Mouse (Mus musculus) forebrain, embryonic 11.5 days (tissue): ENCODE data around the gene P2ry12. TPM values are rescaled to one million over a fixed set of nuclear protein-coding genes. Genes with fewer than 3 reads are reported as not detected.

Experiments
- ATAC-seq: fragments of 200-750 bp; cut with Nextera tagmentation; replicated peaks from 2 replicates; pipeline ENCODE4 v1.8.0; 2017; ENCODE audit warnings: moderate TSS enrichment; ENCODE audit not compliant: low FRiP score
- DNase-seq: peaks from one replicate; pipeline ENCODE4 v3.0.0-alpha.2; 2017; ENCODE audit warnings: low spot score
- H3K27ac ChIP-seq: fragments of 300-500 bp; sonication (generic); 2 replicates; pipeline ENCODE4 v1.5.1; 2014; ENCODE audit warnings: low read depth, low read length
- H3K27me3 ChIP-seq: fragments of 300-500 bp; sonication (generic); 2 replicates; pipeline ENCODE4 v1.6.1; 2014; ENCODE audit warnings: mild to moderate bottlenecking, low read length, mixed read lengths; ENCODE audit not compliant: control insufficient read depth, insufficient read depth
- H3K36me3 ChIP-seq: fragments of 300-500 bp; sonication (generic); 2 replicates; pipeline ENCODE4 v1.6.1; 2014; ENCODE audit warnings: mild to moderate bottlenecking, low read length, moderate library complexity, mixed read lengths; ENCODE audit not compliant: control insufficient read depth, insufficient read depth
- H3K4me1 ChIP-seq: fragments of 300-500 bp; sonication (generic); replicated peaks from 2 replicates; pipeline ENCODE4 v1.6.1; 2014; ENCODE audit warnings: low read length, mixed read lengths; ENCODE audit not compliant: control insufficient read depth, insufficient read depth
- H3K4me2 ChIP-seq: fragments of 300-500 bp; sonication (generic); 2 replicates; pipeline ENCODE4 v1.6.1; 2014; ENCODE audit warnings: low read depth, mild to moderate bottlenecking, low read length, moderate library complexity, mixed read lengths; ENCODE audit not compliant: severe bottlenecking
- H3K4me3 ChIP-seq: fragments of 300-500 bp; sonication (generic); 2 replicates; pipeline ENCODE4 v1.5.1; 2014; ENCODE audit warnings: low read depth, low read length
- H3K9ac ChIP-seq: fragments of 300-500 bp; sonication (generic); 2 replicates; pipeline ENCODE4 v1.6.1; 2014; ENCODE audit warnings: low read length
- H3K9me3 ChIP-seq: fragments of 300-500 bp; sonication (generic); 2 replicates; pipeline ENCODE4 v1.6.1; 2016; ENCODE audit warnings: low read length, mixed read lengths; ENCODE audit not compliant: control insufficient read depth
- WGBS: fragments of 180-500 bp; shearing (Covaris S2); extraction: QIAGEN DNeasy Blood & Tissue Kit; methylation state at CpG from one replicate; pipeline ENCODE4 v1.1.7; 2014; 5-methylcytosine and 5-hydroxymethylcytosine counted together
- polyA plus RNA-seq: library from polyadenylated mRNA; unstranded; fragments of >200 nt; fragmentation: Nextera tagmentation; extraction: Ambion mirVana; gene quantifications from 2 replicates; pipeline ENCODE4 v1.2.1, GENCODE M21; 2014

The P2ry12 gene
- polyA plus RNA-seq, 1 experiment from 2014 or later, result 2.0 TPM

DNA sequence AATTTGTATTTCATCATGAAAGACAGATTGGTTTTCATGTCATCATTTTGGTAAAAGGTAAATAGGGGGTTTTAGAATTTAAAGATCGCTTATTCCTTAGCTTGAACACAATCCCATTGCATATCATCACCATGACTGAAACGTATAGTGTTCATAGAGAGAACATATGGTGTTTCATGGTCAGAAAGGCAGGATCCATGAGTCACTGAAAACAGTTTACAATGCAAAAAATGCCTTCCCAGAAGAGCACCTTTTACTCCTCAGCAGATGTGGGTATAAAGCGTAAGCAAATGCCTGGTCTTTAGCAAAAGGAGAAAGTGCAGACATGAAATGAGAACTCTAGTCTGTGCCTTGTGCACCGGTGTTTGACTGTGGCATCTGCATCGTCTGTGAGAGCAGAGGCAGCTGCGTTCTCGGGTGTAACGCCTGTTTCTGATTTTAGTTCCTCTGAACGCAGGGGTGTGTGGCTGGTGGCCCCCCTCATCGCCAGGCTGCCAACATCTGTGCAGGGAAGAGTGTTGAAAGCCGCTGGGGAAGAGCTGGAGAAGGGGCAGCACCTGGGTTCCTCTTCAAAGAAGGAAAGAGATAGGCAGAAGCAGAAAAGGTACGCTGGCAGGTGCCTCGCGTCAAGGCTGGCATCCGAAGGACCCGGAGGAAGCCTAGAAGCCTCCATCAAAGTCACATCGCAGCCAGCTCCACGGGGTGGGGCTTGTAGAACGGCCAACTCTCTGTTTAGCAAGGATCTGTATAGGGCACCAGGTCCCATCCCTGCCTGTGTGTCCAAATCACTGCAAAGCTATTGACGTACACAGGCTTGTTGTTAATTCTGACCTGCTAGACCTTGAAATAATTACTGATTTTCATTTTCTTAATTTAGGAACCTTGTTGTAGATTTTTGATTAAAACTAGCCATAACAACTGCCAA is 4.7 kb downstream of the P2ry12 start:
- peaks cover 4% of the 10 kb centered on the region for H3K4me1 ChIP-seq
- ATAC-seq (no peak), DNase-seq (no peak)
- H3K9ac ChIP-seq, result no peak overlapping the region
- no peak overlapping the region for H3K4me3 ChIP-seq
- H3K36me3 ChIP-seq, result no peaks in the 10 kb centered on the region
- no peaks in the 10 kb centered on the region for H3K27me3 ChIP-seq
- H3K9me3 ChIP-seq, result no peaks in the 10 kb centered on the region
- H3K27ac ChIP-seq, result no peak overlapping the region
- WGBS, result 89% methylated on average over 20 of the region's 20 CpGs
- no peak overlapping the region for H3K4me2 ChIP-seq

DNA sequence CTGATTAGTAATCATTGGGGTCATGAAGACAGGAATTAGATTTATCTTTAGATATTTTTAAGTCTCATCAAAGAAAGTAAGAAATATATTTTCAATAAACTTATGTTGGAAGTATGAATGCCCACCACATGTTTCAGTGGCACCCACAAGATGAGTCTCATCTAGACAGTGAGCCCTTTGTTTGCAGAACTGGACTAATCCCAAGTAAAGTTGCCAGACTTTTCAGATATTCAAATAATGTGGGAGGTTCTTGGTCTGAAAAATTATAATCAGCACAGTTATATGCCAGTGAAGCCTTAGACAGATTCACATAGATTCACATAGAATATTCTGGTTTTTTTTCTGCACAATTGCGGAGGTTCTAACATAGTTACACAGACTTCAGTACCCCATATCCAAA is 12.2 kb downstream of the P2ry12 start:
- H3K4me3 ChIP-seq, result no peak overlapping the region
- ATAC-seq, result no peak
- no peaks in the 10 kb centered on the region for H3K27me3 ChIP-seq
- H3K27ac ChIP-seq, result no peak overlapping the region
- 100% methylated on average over 1 of the region's 1 CpGs for WGBS
- no peaks in the 10 kb centered on the region for H3K36me3 ChIP-seq
- H3K4me2 ChIP-seq, result no peak overlapping the region
- H3K9ac ChIP-seq, result no peak overlapping the region
- H3K9me3 ChIP-seq, result no peaks in the 10 kb centered on the region
- DNase-seq, result no peak
- 0 out of 2 replicates have a peak, but pooled peaks cover 2% of the 10 kb centered on the region for H3K4me1 ChIP-seq

DNA sequence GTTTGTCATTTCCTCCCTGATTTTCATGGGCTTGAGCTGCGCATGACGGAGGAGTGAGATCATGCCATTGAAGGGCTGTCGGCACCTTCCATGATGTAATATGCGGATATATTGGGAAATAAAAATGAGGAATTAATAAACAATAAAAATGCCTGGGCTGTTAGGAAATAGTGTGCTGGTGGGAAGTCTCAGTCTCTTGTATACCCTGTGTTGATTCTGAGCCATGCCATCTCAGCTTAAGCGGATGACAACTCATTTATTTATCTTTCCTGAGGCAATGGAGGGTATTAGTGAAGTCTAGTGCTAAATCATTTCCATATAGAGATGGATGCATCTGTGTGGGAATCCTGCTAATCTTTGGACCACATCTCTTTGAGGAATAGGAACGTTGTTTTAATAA is 14.6 kb downstream of the P2ry12 start:
- Histone ChIP-seq H3K27ac (no peak overlapping the region), H3K9me3 (no peaks in the 10 kb centered on the region), H3K4me1 (0 out of 2 replicates have a peak, but pooled peaks cover 2% of the 10 kb centered on the region), H3K4me2 (no peak overlapping the region), H3K4me3 (no peak overlapping the region), H3K27me3 (no peaks in the 10 kb centered on the region), H3K36me3 (no peaks in the 10 kb centered on the region), H3K9ac (no peak overlapping the region)
- WGBS, result 91% methylated on average over 6 of the region's 6 CpGs
- ATAC-seq (no peak), DNase-seq (no peak)

DNA sequence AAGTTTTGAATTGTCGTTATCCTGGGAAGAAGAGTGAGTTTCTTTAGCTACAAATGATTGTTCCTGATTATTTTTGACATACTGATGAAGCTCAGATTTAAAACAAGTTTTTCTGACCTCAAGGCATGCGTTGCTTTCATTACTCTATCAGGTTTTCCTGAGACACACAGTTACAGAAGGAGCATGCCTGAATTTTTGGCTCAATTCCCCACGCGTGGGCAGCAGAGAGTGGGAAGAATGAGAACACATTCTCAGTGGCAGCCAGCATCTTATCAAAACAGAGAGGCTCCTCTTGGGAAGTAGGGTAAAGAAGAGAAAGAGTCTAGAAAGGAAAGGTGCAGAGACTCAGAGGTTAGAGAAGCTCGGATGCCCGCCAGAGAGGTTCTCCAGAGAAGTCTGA is 19.3 kb downstream of the P2ry12 start:
- H3K9me3 ChIP-seq, result no peaks in the 10 kb centered on the region
- no peak overlapping the region for H3K9ac ChIP-seq
- no peak for DNase-seq
- H3K4me2 ChIP-seq, result no peak overlapping the region
- no peaks in the 10 kb centered on the region for H3K36me3 ChIP-seq
- H3K4me3 ChIP-seq, result no peak overlapping the region
- no peak overlapping the region for H3K27ac ChIP-seq
- 84% methylated on average over 6 of the region's 6 CpGs for WGBS
- no peaks in the 10 kb centered on the region for H3K4me1 ChIP-seq
- H3K27me3 ChIP-seq, result no peaks in the 10 kb centered on the region
- no peak for ATAC-seq

DNA sequence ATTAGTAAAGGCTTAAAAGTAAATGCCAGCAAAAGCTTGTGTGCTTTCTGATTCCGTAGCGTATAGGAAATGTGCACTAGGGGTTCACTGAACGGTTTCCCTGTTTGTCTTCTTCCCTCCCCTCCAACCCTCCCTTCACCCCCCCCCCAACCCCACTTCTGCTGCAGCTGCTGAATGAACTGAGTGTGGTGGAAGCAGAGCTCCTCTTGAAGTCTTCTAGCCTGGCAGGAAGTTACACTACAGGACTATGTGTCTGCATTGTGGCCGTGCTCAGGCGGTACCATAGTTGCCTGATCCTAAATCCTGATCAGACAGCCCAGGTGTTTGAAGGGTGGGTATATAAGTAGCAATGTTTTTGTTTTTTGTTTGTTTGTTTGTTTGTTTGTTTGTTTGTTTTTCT is 27.8 kb downstream of the P2ry12 start:
- 78% methylated on average over 5 of the region's 5 CpGs for WGBS

DNA sequence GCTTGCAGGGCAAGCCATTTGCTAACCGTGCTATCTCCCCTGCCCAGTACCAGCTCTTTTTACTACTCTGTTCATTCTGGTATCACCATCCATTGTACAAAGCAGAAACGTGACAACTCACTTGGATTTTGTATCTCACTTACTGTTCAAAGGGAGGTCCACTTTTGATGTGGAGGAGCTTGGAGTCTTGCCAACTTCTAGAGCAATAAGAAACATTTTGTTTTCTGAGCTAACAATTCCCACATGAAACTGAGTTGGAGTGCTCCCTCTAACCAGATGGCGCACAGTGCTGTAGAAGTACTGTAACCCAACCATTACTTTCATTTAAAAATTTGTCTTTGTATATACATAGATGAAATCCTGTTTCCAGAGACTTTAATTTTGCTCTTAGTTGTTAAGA is 31.8 kb downstream of the P2ry12 start:
- 84% methylated on average over 3 of the region's 3 CpGs for WGBS

More for the DNA sequence above, 27.8 kb downstream of the P2ry12 start:
- no peaks in the 10 kb centered on the region for H3K9me3 ChIP-seq
- no peak overlapping the region for H3K27ac ChIP-seq
- no peaks in the 10 kb centered on the region for H3K27me3 ChIP-seq
- no peak overlapping the region for H3K4me2 ChIP-seq
- DNase-seq (no peak), ATAC-seq (no peak)
- H3K36me3 ChIP-seq, result no peaks in the 10 kb centered on the region
- no peak overlapping the region for H3K9ac ChIP-seq
- no peaks in the 10 kb centered on the region for H3K4me1 ChIP-seq
- H3K4me3 ChIP-seq, result no peak overlapping the region

DNA sequence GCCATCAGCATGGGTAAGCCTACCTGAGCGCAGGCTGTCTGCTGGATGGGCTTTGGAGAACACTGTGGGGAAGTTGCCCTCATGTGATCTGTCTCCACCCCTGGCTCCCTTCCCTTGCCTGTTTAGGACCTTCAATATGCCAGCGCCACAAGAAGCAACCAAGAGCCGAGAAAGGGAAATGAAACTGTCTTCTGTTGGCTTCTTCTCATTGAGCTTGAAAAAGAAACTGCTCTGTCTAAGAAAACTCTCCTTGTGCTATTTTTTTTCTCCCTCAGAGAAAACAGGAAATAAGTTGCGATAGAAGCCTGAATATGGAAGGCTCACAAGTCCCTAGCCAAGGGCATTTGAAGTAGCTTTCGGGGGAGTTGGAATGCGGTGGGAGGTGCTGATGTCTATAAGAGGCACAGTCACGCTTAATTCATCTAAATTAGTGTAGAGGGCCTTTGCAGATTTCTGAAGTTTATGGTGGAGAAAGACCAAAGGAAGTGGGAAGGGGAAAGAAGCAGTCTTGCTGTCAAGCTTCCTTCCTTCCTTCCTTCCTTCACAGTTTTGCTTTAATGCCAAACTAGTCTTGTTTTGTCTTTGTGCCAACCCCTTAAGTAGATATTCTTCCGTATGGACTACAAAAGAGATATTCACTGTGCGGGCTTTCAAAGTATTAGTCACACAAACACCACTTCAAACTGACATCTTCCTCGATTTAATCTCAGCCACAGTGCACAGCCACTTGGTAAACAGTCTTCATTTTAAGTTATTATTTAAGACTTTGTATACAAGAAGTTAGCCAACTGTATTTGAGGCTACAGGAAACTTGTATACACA is 33.7 kb downstream of the P2ry12 start:
- H3K4me3 ChIP-seq, result no peak overlapping the region
- H3K4me1 ChIP-seq, result no peaks in the 10 kb centered on the region
- no peak for ATAC-seq
- DNase-seq, result no peak
- no peak overlapping the region for H3K9ac ChIP-seq
- H3K27me3 ChIP-seq, result no peaks in the 10 kb centered on the region
- no peaks in the 10 kb centered on the region for H3K36me3 ChIP-seq
- WGBS, result 80% methylated on average over 10 of the region's 10 CpGs
- no peak overlapping the region for H3K4me2 ChIP-seq
- H3K27ac ChIP-seq, result no peak overlapping the region
- no peaks in the 10 kb centered on the region for H3K9me3 ChIP-seq

More for the DNA sequence above, 31.8 kb downstream of the P2ry12 start:
- H3K27me3 ChIP-seq, result no peaks in the 10 kb centered on the region
- H3K4me3 ChIP-seq, result no peak overlapping the region
- no peaks in the 10 kb centered on the region for H3K36me3 ChIP-seq
- ATAC-seq (no peak), DNase-seq (no peak)
- no peaks in the 10 kb centered on the region for H3K9me3 ChIP-seq
- no peak overlapping the region for H3K9ac ChIP-seq
- H3K4me2 ChIP-seq, result no peak overlapping the region
- no peak overlapping the region for H3K27ac ChIP-seq
- H3K4me1 ChIP-seq, result no peaks in the 10 kb centered on the region

DNA sequence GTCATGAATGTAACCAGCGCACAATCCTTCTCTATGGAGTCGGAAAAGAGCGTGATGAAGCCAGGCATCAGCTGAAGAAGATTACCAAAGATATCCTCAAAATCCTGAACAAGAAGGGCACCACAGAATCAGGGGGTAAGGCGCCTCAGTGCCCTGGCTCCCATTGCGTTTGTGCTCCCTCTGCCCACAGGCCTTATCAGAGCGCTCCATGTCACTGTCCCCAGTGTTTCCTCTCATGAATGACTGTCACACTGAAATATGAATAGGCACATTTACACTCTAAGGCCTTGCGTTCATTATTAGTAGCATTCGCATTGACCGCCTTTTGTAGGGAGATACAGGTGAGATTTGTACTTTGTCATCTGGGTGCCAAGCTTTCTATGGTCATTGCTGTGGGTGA is 35.0 kb downstream of the P2ry12 start:
- no peaks in the 10 kb centered on the region for H3K4me1 ChIP-seq
- no peak overlapping the region for H3K27ac ChIP-seq
- 97% methylated on average over 9 of the region's 9 CpGs for WGBS
- no peak for ATAC-seq
- no peak for DNase-seq
- H3K9me3 ChIP-seq, result no peaks in the 10 kb centered on the region
- no peak overlapping the region for H3K4me2 ChIP-seq
- H3K36me3 ChIP-seq, result no peaks in the 10 kb centered on the region
- H3K9ac ChIP-seq, result no peak overlapping the region
- H3K4me3 ChIP-seq, result no peak overlapping the region
- H3K27me3 ChIP-seq, result no peaks in the 10 kb centered on the region
